Mouse (Mus musculus) thymus, adult 2 months (tissue): ENCODE data around the gene Ap5m1. TPM values are rescaled to one million over a fixed set of nuclear protein-coding genes. Genes with fewer than 3 reads are reported as not detected.
A peak's percentile ranks its signal among the peaks of the same experiment; 100 is the strongest.

ENCODE experiments used
- DNase-seq: peaks from one replicate; pipeline ENCODE4 v3.0.0; 2021
- H3K27ac ChIP-seq: fragments of 200-500 bp; 2 replicates; pipeline ENCODE4 v1.5.1; 2012; ENCODE audit warnings: low read length, control low read depth; ENCODE audit not compliant: control insufficient read depth, insufficient read depth
- H3K27me3 ChIP-seq: fragments of 200-500 bp; 2 replicates; pipeline ENCODE4 v1.6.1; 2012; ENCODE audit warnings: mild to moderate bottlenecking, low read length, moderate library complexity, mixed read lengths; ENCODE audit not compliant: control insufficient read depth, insufficient read depth
- H3K36me3 ChIP-seq: fragments of 200-500 bp; 2 replicates; pipeline ENCODE4 v1.6.1; 2012; ENCODE audit warnings: mild to moderate bottlenecking, low read length, moderate library complexity; ENCODE audit not compliant: control insufficient read depth, insufficient read depth
- H3K4me1 ChIP-seq: fragments of 200-500 bp; replicated peaks from 2 replicates; pipeline ENCODE4 v1.6.1; 2012; ENCODE audit warnings: low read length; ENCODE audit not compliant: control insufficient read depth, insufficient read depth
- H3K4me3 ChIP-seq: fragments of 200-500 bp; 2 replicates; pipeline ENCODE4 v1.5.1; 2012; ENCODE audit warnings: mild to moderate bottlenecking, low read length, control low read depth, moderate library complexity; ENCODE audit not compliant: control insufficient read depth, insufficient read depth
- CTCF ChIP-seq: fragments of 200-500 bp; IDR thresholded peaks from 2 replicates; pipeline ENCODE4 v1.5.1; 2012; ENCODE audit warnings: mild to moderate bottlenecking, control low read depth, low read length, moderate library complexity, borderline replicate concordance; ENCODE audit not compliant: control insufficient read depth, poor library complexity, insufficient read depth; ENCODE audit errors: extremely low read depth
- POLR2A ChIP-seq: fragments of 200-500 bp; IDR thresholded peaks from 2 replicates; pipeline ENCODE4 v1.6.1; 2012; ENCODE audit warnings: mild to moderate bottlenecking, low read length, control low read depth, moderate library complexity; ENCODE audit not compliant: control insufficient read depth, poor library complexity, insufficient read depth; ENCODE audit errors: extremely low read depth
- WGBS: fragments of 180-500 bp; shearing (Covaris S2); methylation state at CpG from one replicate; pipeline ENCODE4 v1.1.7; 2018; 5-methylcytosine and 5-hydroxymethylcytosine counted together
- polyA plus RNA-seq: library from polyadenylated mRNA; depleted of rRNA; stranded (reverse); fragments of >200 nt; gene quantifications from 2 replicates; pipeline ENCODE4 v1.2.3, GENCODE M21; 2012; rRNA removed

Ap5m1 gene
- 18.8 and 23.7 TPM in 2 replicates for polyA plus RNA-seq

- peak within 1 kb of the TSS; percentile 74 for H3K4me3 ChIP-seq
- TF ChIP-seq POLR2A (no peak), CTCF (no peak)
- H3K4me1 ChIP-seq = no peaks in the 10 kb centered on the region
- no peaks in the 10 kb centered on the region for H3K27me3 ChIP-seq
- peak within 1 kb of the TSS; percentile 87 for H3K27ac ChIP-seq
- under 1% methylated on average over 55 of the region's 62 CpGs for WGBS
- H3K36me3 ChIP-seq = no peaks in the 10 kb centered on the region
- peak; percentile 58 for DNase-seq
Measured at GRCm38 (mm10) chr14:49065529-49066273, at the start of gene Ap5m1. TSS of gene Ap5m1 (plus strand) at chr14:49066097.

DNA sequence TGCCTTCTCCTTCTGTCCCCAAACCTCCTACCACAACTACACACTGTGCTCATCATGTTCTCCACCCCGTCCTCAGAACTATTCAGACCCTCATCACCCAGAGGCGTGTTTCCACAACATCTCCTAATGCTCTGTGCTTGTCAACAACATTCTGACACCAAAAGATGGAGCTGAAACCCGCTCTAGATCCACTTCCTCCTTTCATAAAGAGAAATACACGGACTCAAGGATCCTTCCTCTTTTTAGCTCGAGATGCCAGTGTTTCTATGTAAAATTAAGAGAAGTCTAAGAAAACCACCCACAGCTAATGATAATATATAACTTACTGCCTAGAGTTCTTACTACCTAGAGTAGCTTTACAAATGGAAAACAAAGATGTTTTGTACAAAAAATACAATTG is 46.1 kb upstream of the Ap5m1 start:
- no peak for TF ChIP-seq POLR2A
- no peak for TF ChIP-seq CTCF
- Histone ChIP-seq H3K27ac (no peak overlapping the region), H3K4me1 (no peaks in the 10 kb centered on the region), H3K36me3 (peaks cover 15% of the 10 kb centered on the region), H3K4me3 (no peak overlapping the region), H3K27me3 (no peaks in the 10 kb centered on the region)
- WGBS = 52% methylated on average over 5 of the region's 5 CpGs
- no peak for DNase-seq

GRCm38 (mm10) chr14:49027040-49027778 is 38.7 kb upstream of the Ap5m1 start:
- no peak for DNase-seq
- no peak overlapping the region for H3K27ac ChIP-seq
- no peak for TF ChIP-seq POLR2A
- no peak for TF ChIP-seq CTCF
- H3K27me3 ChIP-seq = no peaks in the 10 kb centered on the region
- H3K36me3 ChIP-seq = peaks cover 13% of the 10 kb centered on the region; the same call in 1 of the 2 replicates
- no peak overlapping the region for H3K4me3 ChIP-seq
- WGBS = 97% methylated on average over 6 of the region's 6 CpGs
- no peaks in the 10 kb centered on the region for H3K4me1 ChIP-seq

GRCm38 (mm10) chr14:49027779-49028368 is 38.0 kb upstream of the Ap5m1 start:
- Histone ChIP-seq H3K4me3 (no peak overlapping the region), H3K27ac (no peak overlapping the region), H3K27me3 (no peaks in the 10 kb centered on the region), H3K4me1 (no peaks in the 10 kb centered on the region), H3K36me3 (peaks cover 13% of the 10 kb centered on the region; the same call in 1 of the 2 replicates)
- 82% methylated on average over 3 of the region's 3 CpGs for WGBS
- DNase-seq = no peak
- TF ChIP-seq POLR2A (no peak), CTCF (no peak)

DNA sequence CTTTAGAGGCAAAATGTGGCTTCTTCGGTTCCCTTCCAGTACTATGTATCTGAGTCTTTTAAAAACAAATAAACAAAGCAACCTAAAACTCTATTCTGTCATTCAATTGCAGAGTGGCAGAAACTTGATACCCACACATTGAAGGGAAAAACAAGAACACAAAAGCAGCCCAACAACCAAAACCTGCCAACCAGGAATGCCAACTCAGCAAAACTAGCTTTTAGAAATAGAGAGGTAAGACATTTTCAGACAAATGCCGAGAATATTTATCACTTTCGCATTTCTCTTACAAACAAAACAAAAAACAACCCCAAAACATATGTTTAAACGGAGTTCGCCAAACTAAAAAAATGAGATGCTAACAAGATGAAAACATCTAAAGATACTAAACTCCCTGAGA is 36.9 kb upstream of the Ap5m1 start:
- no peak for DNase-seq
- no peak for TF ChIP-seq CTCF
- no peak for TF ChIP-seq POLR2A
- Histone ChIP-seq H3K36me3 (peaks cover 17% of the 10 kb centered on the region; the same call in 1 of the 2 replicates), H3K4me3 (no peak overlapping the region), H3K27ac (no peak overlapping the region), H3K27me3 (no peaks in the 10 kb centered on the region), H3K4me1 (no peaks in the 10 kb centered on the region)
- 95% methylated on average over 5 of the region's 5 CpGs for WGBS

- Histone ChIP-seq H3K36me3 (no peaks in the 10 kb centered on the region), H3K27ac (no peak overlapping the region), H3K4me1 (no peaks in the 10 kb centered on the region), H3K27me3 (no peaks in the 10 kb centered on the region), H3K4me3 (no peak overlapping the region)
- TF ChIP-seq CTCF (no peak), POLR2A (no peak)
- WGBS = 95% methylated on average over 4 of the region's 4 CpGs
- no peak for DNase-seq
Measured at GRCm38 (mm10) chr14:49045610-49046009, 20.3 kb upstream of the Ap5m1 start.

- Histone ChIP-seq H3K27ac (no peak overlapping the region), H3K4me3 (no peak overlapping the region), H3K27me3 (no peaks in the 10 kb centered on the region), H3K36me3 (no peaks in the 10 kb centered on the region), H3K4me1 (no peaks in the 10 kb centered on the region)
- TF ChIP-seq CTCF = no peak
- no peak for TF ChIP-seq POLR2A
- no peak for DNase-seq
Measured at GRCm38 (mm10) chr14:49049492-49049891, 16.4 kb upstream of the Ap5m1 start.
